Mouse (Mus musculus) ovary, postnatal 10 days (tissue): ENCODE measurements around the gene Rreb1.

Experiments
- DNase-seq: peaks from one replicate; pipeline ENCODE4 v3.0.0; 2022; ENCODE audit warnings: low spot score

Gene Rreb1

DNA sequence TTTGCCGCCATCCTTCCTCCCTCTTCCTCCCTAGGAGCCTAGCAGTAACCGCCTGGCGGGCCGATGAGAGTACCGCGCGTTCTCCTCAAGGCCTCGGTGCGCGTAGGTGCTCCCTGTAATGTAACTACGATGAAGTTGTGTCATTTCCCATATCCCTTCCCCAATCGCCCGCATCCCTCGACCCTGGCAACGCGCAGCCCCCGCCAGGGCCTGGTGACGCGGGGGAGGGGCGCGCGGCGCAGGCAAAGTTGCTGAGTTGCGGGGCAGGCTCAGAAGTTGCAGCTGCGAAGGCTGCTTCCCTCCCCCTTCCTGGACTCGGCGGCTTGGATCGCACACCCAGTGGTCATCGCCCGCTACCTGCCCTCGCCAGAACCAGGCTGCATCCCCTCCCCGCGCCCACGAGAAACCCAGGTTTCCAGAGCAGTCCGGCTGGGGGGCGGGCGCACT lies at the start of gene Rreb1:
TSS of gene Rreb1 (plus strand) at position 254 of the 447 bp plus-strand sequence.
- DNase-seq, result peak; percentile 44

DNA sequence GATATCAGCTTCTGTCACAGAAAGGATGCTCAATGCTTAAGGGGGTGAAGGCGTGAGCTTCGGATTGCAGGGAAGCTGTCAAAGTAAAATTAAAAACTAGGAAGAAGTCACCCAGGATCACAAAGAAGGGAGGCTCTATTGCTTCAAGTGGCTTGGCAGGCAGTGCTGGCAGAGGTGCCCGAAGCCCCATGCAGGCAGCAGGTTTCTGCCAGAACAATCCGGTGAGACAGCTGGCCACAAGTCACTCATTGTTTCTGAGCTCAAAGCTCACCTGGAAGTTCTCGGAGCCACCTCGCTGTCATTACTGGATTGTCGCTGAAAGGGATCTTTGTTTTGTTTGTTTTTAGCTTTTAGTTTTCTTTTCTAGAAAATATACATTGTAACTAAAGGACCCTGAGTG lies 49.6 kb upstream of the Rreb1 start:
- no peak for DNase-seq

DNA sequence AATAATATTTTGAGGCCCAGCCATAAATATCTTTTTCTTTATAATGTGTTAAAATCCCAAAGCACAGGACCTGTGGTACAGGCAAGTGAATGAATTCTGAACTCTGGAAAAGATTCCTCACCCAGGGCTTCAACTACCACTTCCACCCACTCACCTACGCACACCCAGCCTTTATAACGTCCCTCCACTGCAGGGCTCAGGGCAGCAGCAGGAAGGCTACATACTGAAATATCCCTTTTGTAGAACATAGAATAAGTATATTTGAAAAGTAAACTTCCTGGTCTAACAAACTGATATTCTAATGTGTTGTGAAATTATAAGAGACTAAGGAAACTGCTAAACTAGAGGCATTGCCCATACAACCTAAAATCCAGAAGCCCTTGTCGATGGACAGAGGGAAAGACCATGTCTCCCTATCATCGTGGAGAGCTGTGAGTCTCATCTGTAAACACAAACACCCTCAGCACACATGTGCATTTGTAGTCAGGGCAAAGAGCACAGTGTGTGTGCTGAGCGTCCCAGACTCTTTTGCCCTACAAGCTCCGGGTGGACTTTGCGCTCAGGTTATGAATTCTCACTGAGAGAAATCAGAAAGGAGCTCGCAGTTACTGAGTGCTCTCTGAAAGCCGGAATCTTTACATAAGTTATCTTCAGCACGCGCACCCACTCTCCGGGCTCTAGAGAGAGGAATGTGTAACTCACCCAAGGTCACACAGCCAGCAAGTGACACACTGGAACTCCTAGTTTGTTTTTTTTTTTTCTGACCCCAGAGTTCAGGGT lies 46.1 kb upstream of the Rreb1 start:
- no peak for DNase-seq

DNA sequence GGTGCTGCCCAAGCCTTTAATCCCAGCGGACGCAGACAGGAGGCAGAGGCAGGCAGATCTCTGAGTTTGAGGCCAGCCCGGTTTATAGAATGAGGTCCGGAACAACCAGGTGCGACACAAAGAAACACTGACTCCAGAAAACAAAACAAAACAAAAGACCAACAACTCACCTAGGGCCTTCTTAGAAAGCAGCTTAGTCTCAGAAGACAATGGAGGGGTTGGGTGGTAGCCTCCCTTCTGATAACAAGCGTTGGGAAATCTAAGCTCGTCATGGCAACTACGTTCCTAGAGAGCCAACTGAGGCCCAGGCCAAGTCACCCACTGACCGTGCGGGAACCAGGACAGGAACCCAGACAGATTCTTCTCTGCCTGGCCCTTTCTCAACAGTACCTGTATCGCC lies 43.7 kb upstream of the Rreb1 start:
- no peak for DNase-seq

DNA sequence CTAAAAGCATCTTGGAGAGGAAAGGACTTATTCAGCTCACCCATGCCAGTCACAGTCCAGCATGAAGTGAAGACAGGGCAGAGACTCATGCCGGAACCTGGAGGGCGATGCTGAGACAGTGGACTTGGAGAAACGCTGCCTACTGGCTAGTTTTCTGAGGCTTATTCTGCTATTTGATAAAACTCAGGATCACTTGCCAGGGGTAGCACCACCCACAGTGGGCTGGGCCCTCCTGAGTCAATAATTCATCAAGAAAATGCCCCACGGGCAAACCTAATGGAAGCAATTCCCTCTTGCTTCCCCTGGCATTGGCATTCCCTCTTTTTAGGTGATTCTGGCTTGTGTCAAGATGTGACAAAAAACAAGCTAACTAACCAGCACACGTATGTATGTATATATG lies 38.1 kb upstream of the Rreb1 start:
- no peak for DNase-seq

DNA sequence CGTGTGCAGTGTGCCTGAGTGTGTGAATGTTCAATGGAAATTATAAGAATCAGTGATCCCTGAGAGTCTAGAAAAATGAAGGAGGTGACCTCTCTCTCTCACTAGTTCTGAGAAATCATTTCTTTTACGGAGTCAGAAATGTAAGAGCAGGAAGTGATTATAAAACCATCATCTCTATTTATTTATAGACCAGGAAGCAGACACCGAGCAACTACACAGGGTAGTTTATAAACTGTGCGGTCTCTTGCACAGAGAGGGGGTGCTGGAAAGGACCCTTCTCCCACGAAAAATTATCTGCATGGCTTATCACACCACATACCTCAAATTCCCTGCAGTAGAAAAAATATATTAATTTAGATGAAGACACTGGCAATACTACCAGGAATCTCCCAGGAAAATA lies 37.4 kb upstream of the Rreb1 start:
- no peak for DNase-seq

DNA sequence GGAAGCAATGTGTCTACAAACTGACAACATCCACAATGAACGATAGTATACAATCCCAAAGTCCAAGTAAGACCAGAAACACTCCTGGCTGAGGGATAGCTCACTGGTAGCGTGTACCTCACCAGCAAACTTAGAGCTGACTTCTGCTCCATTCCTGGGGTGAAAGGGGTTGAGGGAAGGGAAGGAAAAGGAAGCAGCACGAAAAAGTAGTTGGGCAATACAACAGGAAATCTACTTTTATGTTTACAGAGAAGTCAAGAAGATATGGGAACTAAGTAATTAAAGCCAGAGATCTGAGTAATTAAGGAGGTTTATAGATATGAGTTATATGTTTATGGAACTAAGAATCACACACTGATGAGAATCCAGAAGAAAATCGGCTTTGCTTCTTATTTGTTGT lies 36.0 kb upstream of the Rreb1 start:
- DNase-seq, result no peak

DNA sequence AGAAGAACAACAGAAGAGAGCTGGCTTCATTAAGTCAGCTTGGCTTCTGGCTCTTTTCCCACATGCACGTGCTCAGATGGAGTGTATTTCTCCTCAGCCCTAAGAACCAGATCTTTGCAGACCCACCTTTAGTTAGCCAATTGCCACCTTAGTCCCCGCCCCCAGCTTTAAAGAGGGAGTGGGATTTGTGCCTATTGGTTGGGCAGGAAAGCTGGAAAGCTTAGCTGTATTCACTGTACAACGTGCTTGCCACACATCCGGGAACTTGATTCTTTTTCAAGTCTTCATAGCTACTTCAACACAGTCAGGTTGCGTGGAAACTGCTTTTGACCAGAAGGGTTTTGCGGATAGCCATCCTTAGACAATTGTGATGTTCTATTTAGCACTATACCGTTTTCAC lies 30.7 kb upstream of the Rreb1 start:
- no peak for DNase-seq

DNA sequence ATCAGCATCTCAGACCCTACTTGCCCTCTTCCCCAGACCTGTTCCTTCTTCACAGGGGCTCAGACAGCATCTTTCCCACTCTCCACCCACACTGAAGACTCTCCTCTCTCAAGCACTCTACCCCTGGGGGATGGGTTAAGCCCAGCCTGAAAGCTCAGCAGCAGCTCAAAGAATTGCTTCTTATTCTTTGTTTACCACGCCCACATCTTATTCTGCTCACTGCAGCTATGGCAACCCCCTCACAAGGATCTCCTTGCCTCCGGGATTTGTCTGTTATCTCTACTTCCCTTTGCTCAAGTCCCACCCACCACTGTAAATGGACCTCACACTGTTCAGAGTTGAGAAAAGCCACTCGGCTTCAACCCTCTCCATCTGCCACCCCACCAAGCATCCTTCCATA lies 28.7 kb upstream of the Rreb1 start:
- no peak for DNase-seq

DNA sequence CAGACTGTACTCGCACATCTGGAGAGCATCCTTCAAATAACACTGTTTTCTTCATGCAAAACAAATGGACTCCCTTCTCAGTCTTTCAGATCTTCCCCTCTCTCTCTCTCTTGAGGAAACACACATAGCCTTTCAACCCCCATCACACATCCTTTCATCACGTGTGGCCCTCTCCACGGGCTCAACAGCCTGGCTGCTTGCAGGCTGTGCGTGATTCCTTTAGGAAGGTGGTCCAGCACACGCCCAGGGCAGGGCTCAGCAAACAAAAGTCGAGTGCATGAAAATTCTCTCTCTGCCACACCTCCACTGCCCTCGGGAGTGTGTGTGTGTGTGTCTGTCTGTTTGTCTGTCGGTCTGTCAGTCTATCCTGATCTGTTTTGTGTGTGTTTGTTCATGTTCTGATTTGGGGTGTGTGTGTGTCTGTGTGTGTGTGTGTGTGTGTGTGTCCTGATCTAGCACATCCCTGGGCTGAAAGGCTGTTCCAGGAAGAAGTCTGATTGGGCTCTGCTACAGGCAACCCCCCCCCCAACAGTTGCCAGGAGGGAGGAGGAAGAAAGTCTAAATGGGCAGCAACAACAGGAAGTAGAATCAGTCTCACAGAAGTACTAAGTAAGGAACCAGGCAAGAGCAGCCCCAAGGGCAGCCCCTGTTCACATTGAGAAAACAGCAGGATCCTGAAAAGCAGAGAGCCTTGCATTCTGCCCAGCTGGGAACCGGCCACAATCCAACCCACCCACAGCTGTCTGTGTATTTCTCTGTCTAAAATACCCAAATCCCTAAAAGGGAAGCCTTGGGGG lies 26.8 kb upstream of the Rreb1 start:
- DNase-seq, result no peak

DNA sequence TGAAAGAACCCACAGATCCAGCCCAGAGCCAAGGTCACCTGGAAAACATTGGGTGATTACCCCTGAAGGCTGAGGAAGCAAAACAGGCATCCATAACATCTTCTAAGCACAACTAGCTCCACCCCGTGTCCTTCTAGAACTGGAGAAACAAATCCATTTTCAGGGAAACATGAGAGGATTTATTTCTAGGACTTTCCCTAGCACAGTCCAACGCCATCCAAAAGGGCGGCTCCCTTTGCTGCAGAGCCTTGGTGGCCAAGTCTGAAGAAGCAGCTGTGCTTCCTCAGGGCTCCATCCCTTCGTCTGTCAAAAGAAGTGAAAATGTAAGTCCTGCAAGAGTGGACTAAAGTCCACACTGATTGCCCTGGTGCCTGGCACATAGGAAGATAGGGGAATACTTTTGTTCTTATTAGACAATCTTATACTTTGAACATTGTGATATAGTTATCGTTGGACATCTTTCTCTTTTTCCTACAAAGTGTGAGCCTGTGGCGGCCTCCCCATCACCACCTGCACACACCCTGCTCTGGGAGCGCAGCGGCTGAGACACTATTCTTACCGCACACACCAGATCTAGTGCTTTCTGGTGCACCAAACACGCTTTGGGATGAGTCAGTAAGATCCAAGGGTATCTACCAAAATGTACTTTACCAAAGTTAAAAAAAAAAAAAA lies 18.7 kb upstream of the Rreb1 start:
- DNase-seq, result no peak

DNA sequence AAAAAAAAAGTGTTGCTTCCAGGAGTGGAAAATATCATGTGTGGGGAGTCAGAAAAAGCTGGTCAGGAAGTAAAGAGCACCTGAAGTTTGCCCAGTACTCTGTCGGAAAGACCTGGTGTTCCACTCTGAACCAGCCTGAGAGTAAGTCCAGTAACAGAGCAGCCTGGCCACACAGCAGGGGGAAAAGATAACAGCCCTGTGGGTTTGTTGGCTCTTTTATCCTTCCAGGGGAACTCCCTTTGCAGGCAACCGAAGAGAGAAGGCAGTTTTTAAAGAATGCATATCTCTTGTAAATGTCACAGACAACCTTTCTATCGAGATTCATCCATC lies 18.2 kb upstream of the Rreb1 start:
- DNase-seq, result no peak

DNA sequence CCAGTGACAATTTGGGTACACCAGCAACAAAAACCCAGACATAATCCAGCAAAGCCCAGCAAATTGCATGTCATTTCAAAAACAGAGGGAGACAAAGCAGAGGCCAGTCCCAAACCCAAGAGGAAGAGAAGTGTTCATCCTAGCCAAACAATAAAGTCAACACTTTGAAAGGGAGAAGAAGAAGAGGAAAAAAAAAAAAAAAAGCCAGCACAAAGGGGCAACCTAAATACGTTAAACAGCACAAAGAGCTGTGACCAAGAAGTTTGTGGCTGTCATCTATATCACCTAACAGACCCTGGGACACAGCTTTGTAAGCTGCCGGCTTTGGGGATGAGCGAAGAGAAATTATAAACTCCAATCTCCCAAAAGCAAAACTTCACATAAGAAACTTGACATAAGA lies 17.8 kb upstream of the Rreb1 start:
- no peak for DNase-seq

DNA sequence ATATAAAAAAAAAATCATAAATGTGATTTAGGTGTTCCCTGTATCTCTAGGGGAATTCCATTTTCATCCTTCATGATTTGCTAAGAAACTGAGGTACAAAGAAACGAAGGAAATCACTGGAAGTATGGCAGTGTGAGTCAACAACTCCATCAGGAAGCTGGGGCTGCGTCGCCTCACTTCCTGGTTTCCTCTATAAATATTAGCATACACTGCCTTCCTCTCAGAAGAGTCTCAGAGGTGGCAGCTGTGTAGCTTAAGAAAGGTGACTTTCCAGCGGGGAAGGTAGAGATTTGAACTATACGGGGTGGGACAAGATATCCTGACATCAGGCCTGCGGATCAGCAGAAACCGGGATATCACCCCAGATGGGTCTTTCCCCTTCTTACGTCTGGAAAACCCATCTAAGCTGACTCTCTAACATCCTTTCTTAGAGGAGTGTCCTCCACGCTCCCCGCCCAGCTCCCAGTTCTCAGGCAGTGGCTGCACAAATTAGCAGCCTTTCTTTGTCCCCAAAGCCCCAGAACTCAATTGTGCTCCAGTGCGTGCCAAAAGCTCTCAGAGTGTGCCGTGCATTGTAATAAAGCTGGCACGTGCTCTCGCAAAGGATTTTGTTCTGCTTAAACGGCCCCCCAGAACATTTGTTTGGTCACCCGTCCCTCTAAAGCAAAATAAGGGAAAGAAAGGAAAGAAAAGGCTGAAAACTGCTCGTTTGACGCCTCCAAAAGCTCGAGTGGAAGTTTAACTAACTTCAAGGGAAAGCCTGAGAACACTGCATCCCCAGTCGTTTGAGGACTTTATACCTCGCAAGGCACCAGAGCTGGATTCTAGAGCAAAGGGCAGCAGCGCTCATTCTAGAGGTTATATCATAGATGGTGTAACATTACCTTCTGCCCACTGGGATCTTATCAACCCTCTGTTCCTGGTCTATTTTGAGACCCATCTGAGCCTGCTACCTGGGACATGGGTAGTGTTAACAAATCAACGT lies 17.0 kb upstream of the Rreb1 start:
- no peak for DNase-seq

DNA sequence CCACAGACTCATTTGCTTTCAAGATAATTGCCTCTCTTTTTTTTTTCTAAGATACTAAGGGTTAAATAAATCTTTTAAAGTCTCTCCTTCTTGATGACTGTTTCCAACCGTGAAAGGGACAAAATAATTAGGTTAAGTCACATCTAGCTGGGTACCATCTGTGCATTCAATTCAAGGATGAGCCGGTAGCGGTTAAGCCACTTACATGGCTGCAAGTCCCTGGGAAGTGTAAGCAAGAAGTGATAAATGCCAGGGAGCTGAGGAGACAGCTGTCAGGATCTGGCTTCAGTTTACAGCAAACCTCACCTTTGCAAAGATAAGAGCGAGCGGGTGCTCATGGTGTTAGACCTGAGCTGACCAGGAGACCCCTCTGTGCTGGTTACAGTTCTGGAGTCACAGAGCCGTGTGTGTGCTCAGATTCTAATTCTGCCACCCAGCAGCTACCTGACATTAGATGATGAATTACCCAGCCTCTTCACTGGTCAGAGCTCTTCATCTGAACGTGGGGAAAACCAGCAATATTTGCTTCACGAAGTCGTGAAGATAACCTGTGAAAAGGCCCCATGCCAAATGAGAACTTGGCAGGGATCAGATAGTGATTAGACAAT lies 14.3 kb upstream of the Rreb1 start:
- DNase-seq, result no peak

DNA sequence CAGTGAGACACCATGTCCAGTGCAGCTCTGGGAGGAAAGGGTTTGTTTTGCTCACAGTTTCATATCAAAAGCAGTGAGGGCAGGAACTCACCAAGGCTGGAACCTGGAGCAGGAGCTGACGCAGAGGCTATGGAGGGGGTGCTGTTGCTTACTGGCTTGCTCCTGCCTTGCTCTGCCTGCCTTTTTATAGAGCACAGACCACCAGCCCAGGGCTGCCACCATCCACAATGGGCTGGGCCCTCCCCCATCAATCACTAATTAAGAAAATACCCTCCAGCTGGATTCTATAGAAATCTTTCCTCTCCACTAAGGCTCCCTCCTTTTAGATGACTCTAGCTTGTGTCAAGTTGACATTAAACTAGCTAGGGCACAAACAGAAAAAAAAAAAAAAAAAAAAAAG lies 8.4 kb upstream of the Rreb1 start:
- no peak for DNase-seq

DNA sequence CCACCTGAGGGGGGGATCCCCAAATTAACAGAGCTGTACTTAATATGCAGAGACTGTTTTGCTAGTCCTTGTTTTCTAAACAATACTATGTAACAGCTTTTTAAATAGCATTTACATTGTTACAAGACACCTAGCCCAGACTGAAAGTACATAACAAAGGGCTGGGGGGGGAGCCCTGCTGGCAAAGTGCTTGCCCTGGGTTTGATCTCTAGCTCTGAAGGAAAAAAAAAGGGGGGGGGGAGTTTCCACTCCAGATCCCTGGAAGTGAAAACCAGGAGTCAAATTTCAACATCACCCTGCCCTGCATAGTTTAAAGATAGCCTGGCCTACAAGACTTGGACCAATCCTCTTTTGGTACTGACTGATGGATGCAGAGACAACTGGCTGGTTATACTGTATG lies 4.7 kb upstream of the Rreb1 start:
- DNase-seq, result no peak

DNA sequence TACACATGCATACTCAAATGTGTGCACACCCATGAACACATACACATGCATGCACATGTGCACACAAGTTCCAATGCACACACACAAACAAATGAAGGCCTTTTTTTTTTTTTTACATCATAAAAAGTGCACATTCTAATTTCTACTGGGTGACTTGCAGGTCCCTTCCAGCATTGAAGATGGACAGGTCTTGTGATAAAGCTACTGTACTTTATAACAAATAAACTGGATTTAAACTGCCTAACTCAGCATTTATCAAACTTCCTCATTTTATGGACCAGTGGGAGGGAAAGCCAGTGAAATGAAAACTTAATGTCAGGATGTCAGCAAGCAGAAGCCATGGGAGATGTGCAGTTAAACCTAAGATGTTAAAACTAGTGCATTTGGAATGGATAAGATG lies 1.5 kb upstream of the Rreb1 start:
- DNase-seq, result no peak

DNA sequence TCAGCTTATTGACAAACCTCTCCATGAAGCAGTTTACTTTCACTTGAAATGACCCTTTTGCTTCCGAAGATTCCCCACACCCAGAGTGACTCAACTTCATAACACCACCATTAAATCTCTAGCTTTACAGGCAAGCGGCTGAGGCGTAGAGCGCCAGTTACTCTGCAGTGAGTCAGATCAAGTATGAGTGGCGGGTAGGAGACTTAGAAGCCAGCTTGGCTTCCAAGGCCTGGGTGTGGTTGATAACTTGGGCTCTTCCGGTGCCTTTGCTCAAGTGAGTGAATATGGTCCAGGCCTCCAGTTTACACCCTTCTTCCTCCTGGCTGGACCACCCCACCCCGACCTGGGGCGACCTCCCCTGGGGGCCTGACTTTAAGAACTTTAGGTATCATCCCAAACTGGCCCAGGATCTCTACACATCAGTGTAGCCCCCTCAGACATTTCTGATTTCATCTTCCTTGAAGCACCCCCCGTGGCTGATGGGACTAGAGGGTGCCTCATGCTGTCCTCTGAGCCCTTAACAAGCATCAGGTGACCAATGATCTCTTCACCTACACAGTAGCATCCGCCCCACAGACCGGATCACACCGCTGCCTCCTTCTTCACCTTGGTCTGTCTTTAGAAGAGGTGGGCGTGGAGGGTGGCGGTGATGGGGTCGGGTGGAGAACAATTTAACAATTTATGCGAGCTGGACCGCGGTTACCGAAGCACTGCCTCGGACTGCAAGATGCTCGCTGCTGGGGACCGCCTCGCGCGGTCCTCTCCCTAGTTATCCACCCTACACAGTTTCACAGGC lies 651 bp upstream of the Rreb1 start:
- no peak for DNase-seq

DNA sequence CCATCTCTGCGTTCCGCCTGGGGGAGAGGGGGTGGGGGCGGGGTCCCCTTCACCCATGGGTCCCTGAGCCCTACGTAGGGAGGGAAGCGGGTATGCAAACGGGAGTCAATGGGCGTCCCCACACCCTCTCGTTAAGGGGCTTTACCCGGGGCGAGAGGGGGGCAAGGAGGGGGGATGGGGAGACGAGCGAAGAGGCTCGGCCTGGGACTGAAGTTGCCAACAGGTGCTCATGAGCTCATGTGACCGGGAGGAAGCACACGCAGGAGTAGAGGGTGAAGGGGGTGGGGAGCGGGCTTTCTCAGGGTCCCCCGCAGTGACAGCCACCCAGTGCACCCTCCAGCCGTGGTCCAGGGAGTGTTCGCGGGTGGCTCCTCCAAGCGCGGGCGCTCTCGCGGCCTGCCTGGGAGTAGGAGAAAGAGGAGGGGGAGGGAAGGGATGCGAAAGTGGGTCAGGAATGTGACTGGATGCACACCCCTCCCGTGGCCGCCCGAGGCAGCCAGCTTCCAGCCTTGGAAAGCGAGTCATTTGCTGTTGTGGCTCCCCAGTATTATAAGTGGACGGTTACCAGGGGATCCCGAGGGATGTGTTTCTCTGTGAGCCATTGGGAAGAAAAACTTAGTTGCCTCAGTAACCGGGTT lies 513 bp downstream of the Rreb1 start:
- no peak for DNase-seq
